Mouse (Mus musculus) spleen, adult 12 weeks (tissue): ENCODE measurements around the gene Tas2r122.
"Not testable (repeated sequence)": the region's sequence is repeated elsewhere in the genome, so short reads cannot be mapped to it uniquely, and the experiment has no call there.

Source experiments
- DNase-seq: peaks from one replicate; pipeline ENCODE4 v3.0.0; 2022; ENCODE audit warnings: low spot score

Tas2r122 gene

DNA sequence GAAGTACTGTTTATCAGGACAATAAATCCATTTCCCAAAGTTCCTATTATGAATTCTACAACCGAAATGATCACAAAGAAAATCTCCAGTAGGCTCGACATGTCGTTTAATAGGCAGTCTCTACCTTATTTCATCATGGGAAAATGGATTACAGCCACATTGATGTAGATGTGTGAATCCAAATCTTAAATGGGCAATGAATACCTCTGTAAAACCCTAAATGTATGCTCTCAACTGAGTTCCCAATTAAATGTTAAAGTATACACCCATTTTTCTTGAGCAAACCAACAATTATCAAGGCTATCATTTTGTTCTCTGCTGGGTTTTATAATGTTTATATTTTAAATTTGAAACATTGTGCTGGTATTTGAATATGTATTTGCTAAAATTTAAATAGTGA lies at the start of gene Tas2r122:
Tas2r122 (minus strand) TSS at position 101 of the 400 bp plus-strand sequence.
- DNase-seq: no peak

DNA sequence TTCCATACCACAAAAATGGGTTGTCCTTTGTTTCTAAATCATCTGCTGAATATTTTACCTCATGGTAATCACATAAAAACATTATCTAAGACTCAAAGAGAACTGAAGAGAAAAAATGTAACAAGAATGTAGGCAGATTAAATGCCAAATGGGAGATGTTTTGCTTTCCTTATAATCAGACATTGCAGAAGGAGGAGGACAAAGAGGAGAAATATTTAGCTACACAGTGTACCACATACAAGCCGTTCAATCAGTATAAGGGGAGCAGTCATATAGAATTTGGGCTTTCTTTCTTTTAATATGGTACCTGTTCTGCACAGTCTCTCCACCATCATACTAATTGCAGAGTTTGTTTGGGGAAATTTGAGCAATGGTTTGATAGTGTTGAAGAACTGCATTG lies 42.7 kb upstream of the Tas2r122 start, which contains the start of gene Tas2r124:
Tas2r124 (plus strand) TSS at position 301 of the 400 bp plus-strand sequence.
- no peak for DNase-seq

DNA sequence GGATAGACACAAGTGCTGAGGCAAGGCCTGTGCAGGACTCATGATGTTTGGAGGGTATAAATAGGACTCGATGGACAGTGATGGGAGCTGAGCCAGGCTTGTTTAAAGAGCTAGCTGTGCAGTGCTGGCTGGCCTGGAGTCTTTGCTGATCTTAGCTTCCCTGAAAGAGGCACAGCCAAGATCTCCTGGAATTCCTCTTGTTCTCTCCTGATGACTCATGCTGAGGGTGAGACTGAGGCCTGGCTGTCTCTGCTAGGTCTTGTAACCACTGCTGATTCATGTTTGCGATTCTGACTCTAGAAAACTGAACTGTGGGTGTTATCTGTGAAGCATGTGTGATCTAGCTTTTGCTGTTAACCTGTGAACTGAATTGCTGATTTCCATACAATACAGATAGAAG lies 38.5 kb upstream of the Tas2r122 start:
- DNase-seq: no peak

DNA sequence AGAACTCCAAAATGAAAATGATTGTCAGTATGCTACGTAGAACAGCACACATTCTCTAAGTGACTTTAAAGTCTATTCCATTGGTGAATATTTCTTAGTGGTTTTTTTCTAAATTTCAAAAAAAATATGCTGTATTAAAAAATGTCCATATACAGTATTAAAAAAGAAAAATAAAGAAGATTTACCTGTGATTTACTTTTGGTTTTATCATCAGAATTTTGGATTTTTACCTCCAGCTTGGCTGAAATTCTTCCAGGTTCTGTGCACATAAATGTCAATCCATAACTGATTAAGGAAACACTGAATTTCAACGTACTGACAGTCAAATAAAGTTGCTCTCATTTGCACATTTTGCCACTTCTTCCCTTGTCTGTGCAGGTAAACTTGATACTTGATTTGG lies 26.2 kb upstream of the Tas2r122 start, which contains the start of gene Tas2r115:
Tas2r115 (minus strand) TSS at position 101 of the 400 bp plus-strand sequence.
- DNase-seq: no peak

DNA sequence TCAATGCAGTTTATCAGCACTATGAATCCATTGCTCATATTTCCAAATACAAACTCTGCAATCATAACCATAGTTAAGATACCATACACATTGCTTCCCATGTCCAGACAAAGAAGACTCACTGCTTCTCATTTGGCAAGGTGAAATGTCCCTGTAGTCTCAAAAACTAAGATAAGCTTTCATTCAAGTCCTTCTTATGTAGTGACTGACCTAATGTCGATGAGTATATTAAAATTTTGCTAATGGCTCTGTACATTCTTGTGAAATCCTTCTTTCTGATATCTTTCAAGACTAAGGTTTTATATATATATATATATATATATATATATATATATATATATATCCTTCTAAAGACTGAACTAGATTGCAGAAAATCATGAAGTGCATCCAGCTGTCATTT lies 10.8 kb downstream of the Tas2r122 start, which contains the start of gene Tas2r121:
Tas2r121 (minus strand) TSS at position 101 of the 400 bp plus-strand sequence.
- DNase-seq: no peak

DNA sequence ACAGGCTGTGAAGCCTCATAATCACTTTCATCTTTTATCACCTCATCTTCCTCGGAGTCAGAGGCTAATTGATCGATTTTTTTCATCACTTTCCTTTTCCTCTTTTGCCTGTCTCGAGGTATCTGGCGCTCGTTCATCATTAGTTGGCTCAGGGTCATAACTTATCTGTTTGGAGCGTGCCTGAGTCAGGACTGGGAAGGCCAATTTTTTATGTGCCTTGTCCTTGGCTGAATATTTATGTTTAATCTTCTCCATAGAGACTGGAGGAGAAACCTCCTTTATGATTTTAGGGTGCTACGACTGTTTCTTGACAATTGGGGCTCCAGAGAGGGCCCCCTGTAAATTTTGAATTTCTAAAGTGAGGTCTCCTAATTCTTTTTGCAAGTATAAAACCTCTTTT lies 20.1 kb downstream of the Tas2r122 start:
- not testable (repeated sequence) for DNase-seq
